Mouse (Mus musculus) brain, embryonic 14.5 days (tissue): ENCODE measurements around the gene Klf13.

ENCODE experiments used
- CTCF ChIP-seq: fragments of 200-500 bp; IDR thresholded peaks from 2 replicates; pipeline ENCODE4 v1.5.1; 2012; ENCODE audit warnings: inconsistent platforms, mild to moderate bottlenecking, moderate library complexity, borderline replicate concordance; ENCODE audit not compliant: insufficient read depth, insufficient read length; ENCODE audit errors: extremely low read depth
- POLR2A ChIP-seq: fragments of 200-500 bp; IDR thresholded peaks from 2 replicates; pipeline ENCODE4 v1.6.1; 2012; ENCODE audit warnings: mild to moderate bottlenecking, inconsistent platforms, borderline replicate concordance; ENCODE audit not compliant: poor library complexity, insufficient read depth, insufficient read length, severe bottlenecking; ENCODE audit errors: extremely low read depth

DNA sequence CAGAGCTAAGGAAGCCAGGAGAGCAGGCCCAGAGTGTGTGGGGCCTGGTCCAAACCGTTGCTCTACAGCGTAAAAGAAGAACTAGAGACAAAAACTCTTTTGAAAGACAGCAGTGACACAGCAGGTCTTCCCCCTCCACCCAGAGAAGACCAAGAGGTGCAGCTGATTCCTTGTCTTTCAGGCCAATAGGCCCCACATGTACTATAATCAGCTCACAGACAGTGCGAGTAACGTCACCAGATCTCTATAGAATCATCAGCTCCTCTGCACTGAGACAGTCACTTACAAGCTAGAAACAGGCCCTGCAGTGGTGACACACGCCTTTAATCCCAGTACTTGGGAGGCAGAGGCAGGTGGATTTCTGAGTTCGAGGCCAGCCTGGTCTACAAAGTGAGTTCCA is 4.8 kb downstream of the Klf13 start:
- TF ChIP-seq CTCF (no peak), POLR2A (no peak)
